Mouse (Mus musculus) CH12.LX (cell line): ENCODE measurements around the gene Fbxo36. TPM values are rescaled to one million over a fixed set of nuclear protein-coding genes. Genes with fewer than 3 reads are reported as not detected.

Experiments
- DNase-seq: peaks from one replicate; pipeline ENCODE4 v3.0.0-alpha.2; 2013; ENCODE audit errors: extremely low read depth
- H3K27ac ChIP-seq: 2 replicates; pipeline ENCODE4 v1.5.1; 2012; ENCODE audit warnings: low read depth, mild to moderate bottlenecking, control low read depth, moderate library complexity; ENCODE audit not compliant: insufficient read depth
- H3K27me3 ChIP-seq: replicated peaks from 2 replicates; pipeline ENCODE3; 2012; ENCODE audit warnings: inconsistent platforms
- H3K36me3 ChIP-seq, 2 experiments: replicated peaks in 1 of 2; 2 replicates each; pipeline versions ENCODE3 to v1.6.1; 2012; ENCODE audit warnings: inconsistent platforms in 1 of 2, low read length in 1 of 2, mild to moderate bottlenecking in 1 of 2, mixed read lengths in 1 of 2, moderate library complexity in 1 of 2; ENCODE audit not compliant: control insufficient read depth in 1 of 2, insufficient read depth in 1 of 2
- H3K4me1 ChIP-seq, 2 experiments: 2 replicates each; pipeline ENCODE4 v1.6.1; 2012; ENCODE audit warnings: inconsistent platforms in 1 of 2, moderate library complexity in 1 of 2; ENCODE audit not compliant: insufficient read depth in 2 of 2, control insufficient read depth in 1 of 2
- H3K4me2 ChIP-seq: 2 replicates; pipeline ENCODE4 v1.6.1; 2012; ENCODE audit warnings: low read depth, mild to moderate bottlenecking, control low read depth; ENCODE audit not compliant: poor library complexity, insufficient read depth, severe bottlenecking
- H3K4me3 ChIP-seq, 3 experiments: fragments of 150-350 bp in 1 of 3; sonication (generic) in 1 of 3; replicated peaks in 1 of 3; 2 replicates each; pipeline versions ENCODE3 to v1.5.1; 2011 to 2012; ENCODE audit warnings: low read depth in 2 of 3, low read length in 2 of 3, mild to moderate bottlenecking in 2 of 3, moderate library complexity in 2 of 3, control low read depth in 1 of 3, improper control_type of control experiment in 1 of 3, inconsistent platforms in 1 of 3, mixed read lengths in 1 of 3; ENCODE audit not compliant: poor library complexity in 1 of 3
- H3K79me2 ChIP-seq: replicated peaks from 2 replicates; pipeline ENCODE4 v1.6.1; 2012; ENCODE audit warnings: mild to moderate bottlenecking, moderate library complexity; ENCODE audit not compliant: control insufficient read depth, poor library complexity, insufficient read depth, severe bottlenecking; ENCODE audit errors: extremely low read depth
- H3K9ac ChIP-seq: 2 replicates; pipeline ENCODE4 v1.6.1; 2012; ENCODE audit warnings: low read depth, mild to moderate bottlenecking, control low read depth, moderate library complexity; ENCODE audit not compliant: insufficient read depth
- H3K9me3 ChIP-seq: replicated peaks from 2 replicates; pipeline ENCODE3; 2012; ENCODE audit warnings: low read length, inconsistent platforms, mixed read lengths
- BHLHE40 ChIP-seq: IDR thresholded peaks from 2 replicates; pipeline ENCODE4 v1.6.1; 2011; ENCODE audit warnings: mild to moderate bottlenecking, low read depth, low read length, improper control_type of control experiment
- CHD2 ChIP-seq: IDR thresholded peaks from 2 replicates; pipeline ENCODE4 v1.6.1; 2011; ENCODE audit warnings: low read length, improper control_type of control experiment
- E2F4 ChIP-seq: IDR thresholded peaks from 2 replicates; pipeline ENCODE4 v1.6.1; 2011; ENCODE audit warnings: low read depth, low read length, improper control_type of control experiment; ENCODE audit not compliant: insufficient replicate concordance
- ETS1 ChIP-seq: conservative IDR thresholded peaks from 2 replicates; pipeline ENCODE4 v1.6.1; 2012; ENCODE audit warnings: low read depth, mild to moderate bottlenecking, inconsistent platforms, low read length, improper control_type of control experiment, moderate library complexity
- IRF4 ChIP-seq: IDR thresholded peaks from 2 replicates; pipeline ENCODE4 v1.6.1; 2014; ENCODE audit warnings: low read depth, mild to moderate bottlenecking, inconsistent platforms, low read length, improper control_type of control experiment
- JUND ChIP-seq: conservative IDR thresholded peaks from 2 replicates; pipeline ENCODE4 v1.6.1; 2011; ENCODE audit warnings: low read depth, low read length, improper control_type of control experiment
- KAT2A ChIP-seq: IDR thresholded peaks from 2 replicates; pipeline ENCODE4 v1.6.1; 2012; ENCODE audit warnings: low read length, improper control_type of control experiment, inconsistent platforms; ENCODE audit not compliant: insufficient replicate concordance
- MAFK ChIP-seq: IDR thresholded peaks from 2 replicates; pipeline ENCODE4 v1.6.1; 2011; ENCODE audit warnings: low read length, improper control_type of control experiment; ENCODE audit not compliant: insufficient replicate concordance
- MXI1 ChIP-seq: IDR thresholded peaks from 2 replicates; pipeline ENCODE4 v1.6.1; 2011; ENCODE audit warnings: mild to moderate bottlenecking, low read depth, low read length, improper control_type of control experiment
- NELFE ChIP-seq: IDR thresholded peaks from 2 replicates; pipeline ENCODE4 v1.6.1; 2011; ENCODE audit warnings: low read depth, low read length, improper control_type of control experiment
- PAX5 ChIP-seq: IDR thresholded peaks from 2 replicates; pipeline ENCODE4 v1.6.1; 2012; ENCODE audit warnings: low read length, inconsistent platforms, mixed read lengths
- POLR2A ChIP-seq: IDR thresholded peaks from 2 replicates; pipeline ENCODE4 v1.6.1; 2011; ENCODE audit warnings: low read depth, mild to moderate bottlenecking, improper control_type of control experiment, low read length
- TCF12 ChIP-seq: IDR thresholded peaks from 2 replicates; pipeline ENCODE4 v1.6.1; 2014; ENCODE audit warnings: low read depth, mild to moderate bottlenecking, inconsistent platforms, low read length, improper control_type of control experiment
- USF1 ChIP-seq: IDR thresholded peaks from 2 replicates; pipeline ENCODE4 v1.6.1; 2014; ENCODE audit warnings: low read depth, mild to moderate bottlenecking, inconsistent platforms, low read length, improper control_type of control experiment
- ZMIZ1 ChIP-seq: IDR thresholded peaks from 2 replicates; pipeline ENCODE4 v1.6.1; 2012; ENCODE audit warnings: low read depth, mild to moderate bottlenecking, inconsistent platforms, low read length, improper control_type of control experiment
- ZNF384 ChIP-seq: IDR thresholded peaks from 2 replicates; pipeline ENCODE4 v1.6.1; 2012; ENCODE audit warnings: low read depth, low read length, improper control_type of control experiment, inconsistent platforms
- dilution Hi-C: fragments of 300-500 bp; cut with MboI; formaldehyde crosslinking; loops from 2 replicates; pipeline ENCODE4 v1.14.3; 2020; ENCODE audit warnings: low sequenced_read_pairs; ENCODE audit not compliant: extremely low pct_unique_long_range_greater_than_20kb, extremely low pct_ligation_motif_present
- in situ Hi-C: fragments of 300-500 bp; cut with MboI; formaldehyde crosslinking; loops from 3 replicates; pipeline ENCODE4 v1.14.3; 2019; ENCODE audit warnings: low sequenced_read_pairs, low pct_ligation_motif_present, low pct_unique_long_range_greater_than_20kb, mixed read lengths
- polyA plus RNA-seq: library from polyadenylated mRNA; unstranded; fragments of >175 nt; gene quantifications from 2 replicates; pipeline ENCODE4 v1.2.1, GENCODE M21; 2012; ENCODE audit warnings: low read depth; ENCODE audit not compliant: insufficient read length
- total RNA-seq, 2 experiments: library from RNA; depleted of rRNA; stranded (reverse); fragments of 300-350 nt in 1 of 2; fragments of >200 nt in 1 of 2; gene quantifications; 2 replicates each; pipeline ENCODE4 v1.2.3; 2012 to 2014

Gene Fbxo36
- total and polyA plus RNA-seq, 3 experiments, result 2.5 to 3.8 (median 3.0) TPM

GRCm38 (mm10) chr1:84859597-84859996, 20.0 kb downstream of the Fbxo36 start:
- H3K4me1 ChIP-seq, result peaks cover 0 to 11% of the 10 kb centered on the region in 2 experiments; a peak in 1 of 4 replicates

GRCm38 (mm10) chr1:84860360-84861254, 21.0 kb downstream of the Fbxo36 start:
- H3K4me1 ChIP-seq, result peaks cover 0 to 15% of the 10 kb centered on the region in 2 experiments; a peak in 1 of 4 replicates
- H3K27me3 ChIP-seq, result no peaks in the 10 kb centered on the region
- dilution Hi-C loops, result no loop called here
- in situ Hi-C loops, result no loop called here
- H3K9ac ChIP-seq, result no peak overlapping the region
- H3K4me2 ChIP-seq, result no peak overlapping the region
- TF ChIP-seq NELFE (no peak), IRF4 (no peak), MAFK (no peak), ETS1 (no peak), POLR2A (no peak), MXI1 (no peak), E2F4 (no peak), ZNF384 (no peak), JUND (no peak), USF1 (no peak), BHLHE40 (no peak), KAT2A (no peak), TCF12 (no peak)
- H3K4me3 ChIP-seq, result no peak overlapping the region
- H3K27ac ChIP-seq, result no peak overlapping the region
- no peak for DNase-seq
- H3K79me2 ChIP-seq, result no peaks in the 10 kb centered on the region
- no peaks in the 10 kb centered on the region for H3K36me3 ChIP-seq
- H3K9me3 ChIP-seq, result no peaks in the 10 kb centered on the region

More at GRCm38 (mm10) chr1:84859597-84859996, 20.0 kb downstream of the Fbxo36 start:
- H3K79me2 ChIP-seq, result no peaks in the 10 kb centered on the region
- TF ChIP-seq USF1 (no peak), BHLHE40 (no peak), KAT2A (no peak), PAX5 (no peak), CHD2 (no peak), ZMIZ1 (no peak)
- H3K27me3 ChIP-seq, result no peaks in the 10 kb centered on the region
- H3K4me2 ChIP-seq, result no peak overlapping the region
- in situ Hi-C loops, result no loop called here
- H3K27ac ChIP-seq, result no peak overlapping the region
- H3K36me3 ChIP-seq, result no peaks in the 10 kb centered on the region
- no peak overlapping the region for H3K9ac ChIP-seq
- DNase-seq, result no peak
- H3K9me3 ChIP-seq, result no peaks in the 10 kb centered on the region
- dilution Hi-C loops, result no loop called here
- H3K4me3 ChIP-seq, result no peak overlapping the region
